Mouse (Mus musculus) adrenal gland, adult (tissue): Measurements from ENCODE around the gene Gdnf.

Experiments
- DNase-seq, 2 experiments: peaks; one replicate each; pipeline ENCODE4 v3.0.0; 2022 to 2023; ENCODE audit warnings: low spot score in 1 of 2; ENCODE audit not compliant: inconsistent age in 2 of 2

Gdnf gene

GRCm38 (mm10) chr15:7858841-7859240 lies 48.2 kb downstream of the Gdnf start:
- DNase-seq = no peak

GRCm38 (mm10) chr15:7862890-7863289 lies 52.2 kb downstream of the Gdnf start:
- DNase-seq = no peak

GRCm38 (mm10) chr15:7863328-7863727 lies 52.7 kb downstream of the Gdnf start:
- no peak for DNase-seq

- no peak for DNase-seq
These were observed 54.7 kb downstream of the Gdnf start for GRCm38 (mm10) chr15:7865305-7865704.

GRCm38 (mm10) chr15:7872473-7872872 lies 61.8 kb downstream of the Gdnf start:
- DNase-seq = no peak

GRCm38 (mm10) chr15:7875879-7876278 lies 65.2 kb downstream of the Gdnf start:
- DNase-seq = no peak

- DNase-seq = peak in 1 of 2 experiments; percentile 30
These were observed 67.2 kb downstream of the Gdnf start for GRCm38 (mm10) chr15:7877560-7878467.

GRCm38 (mm10) chr15:7878861-7879260 lies 68.2 kb downstream of the Gdnf start:
- no peak for DNase-seq

GRCm38 (mm10) chr15:7879956-7880355 lies 69.3 kb downstream of the Gdnf start:
- no peak for DNase-seq

- DNase-seq = no peak
These were observed 73.5 kb downstream of the Gdnf start for GRCm38 (mm10) chr15:7884181-7884580.

- no peak for DNase-seq
These were observed 74.5 kb downstream of the Gdnf start for GRCm38 (mm10) chr15:7885106-7885505.

GRCm38 (mm10) chr15:7886591-7886990 lies 75.9 kb downstream of the Gdnf start:
- no peak for DNase-seq
